Mouse (Mus musculus) lung, adult 2 months (tissue): ENCODE results near the gene Pde10a.

Experiments used
- CTCF ChIP-seq: fragments of 200-500 bp; IDR thresholded peaks from 2 replicates; pipeline ENCODE4 v1.5.1; 2011; ENCODE audit warnings: mild to moderate bottlenecking, low read length, control low read depth; ENCODE audit not compliant: insufficient read depth
- POLR2A ChIP-seq: fragments of 200-500 bp; IDR thresholded peaks from 2 replicates; pipeline ENCODE4 v1.6.1; 2011; ENCODE audit warnings: low read depth, mild to moderate bottlenecking, control low read depth, low read length, borderline replicate concordance; ENCODE audit errors: extremely low read depth

DNA sequence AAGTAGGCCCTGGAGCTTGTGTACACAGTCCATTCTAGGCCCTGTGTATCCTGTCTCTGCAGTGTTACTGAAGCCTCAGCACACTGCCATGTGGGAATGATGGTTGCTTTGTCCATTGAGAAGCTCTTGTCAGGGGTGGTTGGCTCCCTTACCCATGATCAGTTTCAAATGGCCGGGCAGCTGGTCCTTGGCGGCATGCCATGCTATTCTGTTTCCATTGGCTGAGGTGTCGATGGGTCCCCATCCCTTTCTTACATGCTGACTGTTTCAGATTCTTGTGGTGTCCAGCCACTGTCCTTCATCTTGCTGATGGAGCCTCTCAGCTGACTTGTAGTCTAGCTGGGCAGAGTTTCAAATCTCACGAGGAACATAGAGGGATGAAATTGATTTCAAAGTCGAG, 305.8 kb downstream of the Pde10a start:
- TF ChIP-seq CTCF (no peak), POLR2A (no peak)
